Mouse (Mus musculus) WW6 (cell line): ENCODE measurements around the gene Dpep2nb.
A peak's percentile ranks its signal among the peaks of the same experiment; 100 is the strongest.
"Not testable (repeated sequence)": the region's sequence is repeated elsewhere in the genome, so short reads cannot be mapped to it uniquely, and the experiment has no call there.

ENCODE experiments used
- DNase-seq: peaks from one replicate; pipeline ENCODE4 v3.0.0-alpha.2; 2013; ENCODE audit warnings: low read depth, low spot score

The Dpep2nb gene

GRCm38 (mm10) chr8:106005875-106006274 is at the start of gene Dpep2nb:
Gene Dpep2nb (minus strand): TSS chr8:106005975.
- DNase-seq, result no peak

- no peak for DNase-seq
Measured at GRCm38 (mm10) chr8:106055038-106055437, 49.3 kb upstream of the Dpep2nb start.

- DNase-seq, result no peak
Measured at GRCm38 (mm10) chr8:106054190-106054811, 48.5 kb upstream of the Dpep2nb start.

- no peak for DNase-seq
Measured at GRCm38 (mm10) chr8:106052510-106053089, 46.8 kb upstream of the Dpep2nb start.

GRCm38 (mm10) chr8:106051068-106051467 is 45.3 kb upstream of the Dpep2nb start:
- DNase-seq, result no peak

GRCm38 (mm10) chr8:106049840-106050239 is 44.1 kb upstream of the Dpep2nb start:
- no peak for DNase-seq

GRCm38 (mm10) chr8:106047854-106048630 is 42.3 kb upstream of the Dpep2nb start:
- DNase-seq, result no peak

GRCm38 (mm10) chr8:106046872-106047559 is 41.2 kb upstream of the Dpep2nb start:
- no peak for DNase-seq

- no peak for DNase-seq
Measured at GRCm38 (mm10) chr8:106044151-106044550, 38.4 kb upstream of the Dpep2nb start.

- no peak for DNase-seq
Measured at GRCm38 (mm10) chr8:106043055-106043454, 37.3 kb upstream of the Dpep2nb start.

GRCm38 (mm10) chr8:106040218-106040617 is 34.4 kb upstream of the Dpep2nb start:
- no peak for DNase-seq

GRCm38 (mm10) chr8:106039605-106040004 is 33.8 kb upstream of the Dpep2nb start:
- DNase-seq, result no peak

- DNase-seq, result no peak
Measured at GRCm38 (mm10) chr8:106038721-106039120, 32.9 kb upstream of the Dpep2nb start.

GRCm38 (mm10) chr8:106022483-106022882 is 16.7 kb upstream of the Dpep2nb start:
- peak; percentile 39 for DNase-seq

- DNase-seq, result no peak
Measured at GRCm38 (mm10) chr8:106018039-106018438, 12.3 kb upstream of the Dpep2nb start.

- no peak for DNase-seq
Measured at GRCm38 (mm10) chr8:106017130-106017529, 11.4 kb upstream of the Dpep2nb start.

- DNase-seq, result no peak
Measured at GRCm38 (mm10) chr8:106016284-106016683, 10.5 kb upstream of the Dpep2nb start.

GRCm38 (mm10) chr8:106012203-106012602 is 6.4 kb upstream of the Dpep2nb start:
- not testable (repeated sequence) for DNase-seq

GRCm38 (mm10) chr8:106011643-106011986 is 5.8 kb upstream of the Dpep2nb start, which contains the start of gene Ddx28:
Gene Ddx28 (minus strand): TSS chr8:106011882.
- no peak for DNase-seq

GRCm38 (mm10) chr8:106010748-106011642 is 5.2 kb upstream of the Dpep2nb start:
- DNase-seq, result peak; percentile 91

GRCm38 (mm10) chr8:106007891-106008290 is 2.1 kb upstream of the Dpep2nb start:
- DNase-seq, result not testable (repeated sequence)
